Mouse (Mus musculus) bone marrow macrophage, adult 2 months (primary cell): ENCODE data around the gene Uhrf2. TPM values are rescaled to one million over a fixed set of nuclear protein-coding genes. Genes with fewer than 3 reads are reported as not detected.

Source experiments
- H3K27ac ChIP-seq: 2 replicates; pipeline ENCODE4 v1.5.1; 2012; ENCODE audit warnings: low read depth, low read length; ENCODE audit not compliant: insufficient read depth
- H3K4me1 ChIP-seq: 2 replicates; pipeline ENCODE4 v1.6.1; 2012; ENCODE audit warnings: low read length; ENCODE audit not compliant: control insufficient read depth, insufficient read depth
- H3K4me3 ChIP-seq: 2 replicates; pipeline ENCODE4 v1.5.1; 2012; ENCODE audit warnings: mild to moderate bottlenecking, low read length, moderate library complexity; ENCODE audit not compliant: insufficient read depth
- CTCF ChIP-seq: IDR thresholded peaks from 2 replicates; pipeline ENCODE4 v1.5.1; 2012; ENCODE audit warnings: low read depth, mild to moderate bottlenecking, low read length, moderate library complexity
- POLR2A ChIP-seq: IDR thresholded peaks from 2 replicates; pipeline ENCODE4 v1.6.1; 2012; ENCODE audit warnings: mild to moderate bottlenecking, low read depth, low read length, borderline replicate concordance
- polyA plus RNA-seq: library from polyadenylated mRNA; stranded (reverse); fragments of >200 nt; gene quantifications from 2 replicates; pipeline ENCODE4 v1.2.4, GENCODE M21; 2012; ENCODE audit not compliant: missing spikeins, insufficient read depth, insufficient read length

Gene Uhrf2
- polyA plus RNA-seq, 1 experiment = 95.4 TPM

GRCm38 (mm10) chr19:30117241-30117640 lies 86.9 kb downstream of the Uhrf2 start:
- Histone ChIP-seq H3K4me3 (no peak overlapping the region), H3K27ac (no peak overlapping the region), H3K4me1 (peaks cover 2% of the 10 kb centered on the region; the same call in 1 of the 2 replicates)
- TF ChIP-seq CTCF = no peak
- TF ChIP-seq POLR2A = no peak

DNA sequence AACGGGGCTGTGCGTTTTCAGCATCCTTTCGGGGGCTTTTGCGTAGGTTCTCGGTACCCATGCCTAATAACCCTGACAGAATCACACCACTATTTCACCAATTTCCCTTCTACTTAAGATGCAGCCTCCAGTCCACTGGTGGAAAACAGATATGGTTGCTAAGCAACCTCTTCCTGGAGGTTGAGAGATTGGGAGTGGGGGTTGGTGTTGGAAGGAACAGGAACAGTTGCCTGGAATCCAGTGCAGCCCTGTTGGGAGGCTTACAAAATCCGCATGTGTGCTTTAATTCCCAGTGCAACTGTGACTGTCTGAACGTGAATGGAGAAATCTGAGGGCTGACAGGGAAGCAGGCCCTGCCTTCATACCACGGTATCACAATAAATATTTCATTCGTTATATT lies 87.5 kb downstream of the Uhrf2 start:
- TF ChIP-seq POLR2A = no peak
- TF ChIP-seq CTCF = no peak
- H3K4me3 ChIP-seq = no peak overlapping the region
- H3K27ac ChIP-seq = no peak overlapping the region
- H3K4me1 ChIP-seq = peaks cover 2% of the 10 kb centered on the region; the same call in 1 of the 2 replicates

DNA sequence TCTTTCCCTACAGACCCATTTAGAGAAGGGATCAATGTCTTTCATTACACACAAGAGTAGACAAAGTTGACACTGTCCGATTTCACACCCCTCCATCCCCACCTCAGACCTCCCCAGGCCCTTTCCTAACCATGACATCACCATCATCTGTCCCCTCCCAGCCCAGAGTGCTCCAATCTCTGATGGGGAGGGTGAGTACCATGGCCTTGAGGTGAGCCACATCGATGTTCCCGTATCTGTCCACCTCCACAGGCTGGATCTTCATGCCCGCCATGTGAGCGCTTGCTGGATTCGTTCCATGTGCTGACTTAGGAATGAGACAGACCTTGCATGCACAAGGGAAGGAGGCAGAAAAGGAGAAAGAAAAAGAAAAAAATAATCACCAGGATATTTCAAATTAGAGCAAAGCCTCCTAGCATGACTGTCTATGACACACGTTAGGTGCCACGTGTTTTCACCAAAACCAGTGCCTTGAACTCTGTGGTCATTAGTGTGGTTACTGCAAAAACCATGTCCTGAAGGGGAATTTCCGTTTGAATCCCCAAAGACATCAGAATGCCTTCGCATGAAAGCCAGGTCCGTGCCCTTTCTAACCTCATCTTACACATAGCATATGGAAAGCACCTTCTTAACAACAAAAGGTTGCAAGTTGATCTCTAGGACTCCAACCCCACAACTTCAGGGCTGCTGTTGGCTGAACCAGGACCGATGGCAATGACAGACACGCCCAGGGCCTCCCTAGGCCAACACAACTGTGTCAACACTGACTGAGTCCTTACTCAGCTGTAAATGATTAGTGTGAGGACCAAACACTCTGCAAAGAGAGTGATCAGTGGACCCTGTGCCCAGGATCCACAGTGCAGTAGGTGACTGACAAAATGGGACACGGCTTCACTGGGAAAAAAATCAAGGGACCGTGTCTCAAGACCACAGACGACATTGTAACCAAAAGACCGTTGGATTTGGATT lies 88.3 kb downstream of the Uhrf2 start:
- Histone ChIP-seq H3K27ac (no peak overlapping the region), H3K4me3 (no peak overlapping the region), H3K4me1 (no peaks in the 10 kb centered on the region; the same call in 1 of the 2 replicates)
- TF ChIP-seq CTCF = no peak
- no peak for TF ChIP-seq POLR2A

DNA sequence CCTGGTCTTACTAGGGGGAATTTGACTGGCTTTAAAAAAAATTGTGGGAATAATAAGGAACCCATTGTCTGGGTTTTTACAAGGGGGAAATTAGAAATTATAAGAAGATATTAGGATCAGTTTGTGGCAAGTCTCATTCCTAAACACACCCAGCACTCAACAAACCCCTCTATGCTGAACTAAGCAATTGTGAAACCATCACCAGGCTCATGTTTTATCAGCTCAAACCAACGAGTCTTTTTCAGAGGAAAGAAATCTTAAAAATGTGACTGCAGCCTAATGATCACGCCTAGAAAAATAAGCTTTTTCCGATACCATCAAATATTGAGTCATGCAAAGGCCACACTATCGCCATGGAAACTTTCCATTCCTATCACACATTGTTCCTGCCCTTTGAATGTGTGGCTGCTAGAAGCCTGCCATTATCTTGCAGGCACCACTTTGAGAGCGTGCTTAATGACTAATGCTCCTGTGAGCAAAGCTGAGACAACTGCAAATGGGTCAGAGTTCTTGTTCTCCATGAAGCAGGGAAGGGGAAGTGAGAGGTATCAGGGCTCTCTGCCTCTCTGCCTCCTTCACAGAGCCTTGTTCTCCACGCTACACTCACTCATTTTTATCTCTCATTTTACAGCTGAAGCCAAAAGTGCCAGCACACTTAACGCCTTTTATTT lies 94.8 kb downstream of the Uhrf2 start:
- Histone ChIP-seq H3K4me3 (no peak overlapping the region), H3K27ac (peak overlapping the region; percentile 57), H3K4me1 (peaks cover 17% of the 10 kb centered on the region)
- TF ChIP-seq CTCF (no peak), POLR2A (no peak)

DNA sequence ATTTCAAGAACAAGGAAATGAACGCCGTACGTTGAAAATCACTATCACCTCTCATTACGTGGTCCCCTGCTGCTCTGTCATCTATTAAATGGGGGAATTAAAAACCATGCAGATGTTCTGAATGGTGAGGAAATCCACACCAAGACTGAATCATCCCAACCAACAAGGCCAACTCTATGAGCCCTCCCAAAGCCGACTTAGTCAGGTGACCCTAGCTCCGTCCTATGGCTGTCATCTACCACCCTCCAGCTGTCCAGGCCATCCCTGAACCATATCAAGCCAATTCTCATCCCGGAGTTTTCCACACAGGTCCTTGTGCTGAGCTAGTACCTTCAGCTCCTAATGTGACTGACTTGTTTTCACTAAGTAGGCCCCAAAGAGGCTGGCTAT lies 95.4 kb downstream of the Uhrf2 start:
- Histone ChIP-seq H3K27ac (peak overlapping the region; percentile 57), H3K4me1 (peaks cover 17% of the 10 kb centered on the region), H3K4me3 (no peak overlapping the region)
- TF ChIP-seq CTCF = no peak
- no peak for TF ChIP-seq POLR2A

GRCm38 (mm10) chr19:30128177-30128576 lies 97.9 kb downstream of the Uhrf2 start:
- H3K27ac ChIP-seq = no peak overlapping the region
- no peak overlapping the region for H3K4me3 ChIP-seq
- no peak for TF ChIP-seq POLR2A
- TF ChIP-seq CTCF = no peak
- peaks cover 17% of the 10 kb centered on the region for H3K4me1 ChIP-seq

- H3K4me1 ChIP-seq = no peaks in the 10 kb centered on the region
- no peak overlapping the region for H3K27ac ChIP-seq
- H3K4me3 ChIP-seq = no peak overlapping the region
- TF ChIP-seq CTCF = no peak
- TF ChIP-seq POLR2A = no peak
Observed at GRCm38 (mm10) chr19:30136308-30136707, 106.0 kb downstream of the Uhrf2 start.

Other genes starting within 250 kb of the Uhrf2 start
- 14.3 and 16.7 TPM in 2 replicates for gene 9930021J03Rik, start 224.5 kb upstream of the Uhrf2 start, polyA plus RNA-seq
- 7.6 and 8.6 TPM in 2 replicates for gene Ranbp6, start 217.5 kb upstream of the Uhrf2 start, polyA plus RNA-seq
- not detected in 2 replicates for gene Il33, start 105.4 kb upstream of the Uhrf2 start, polyA plus RNA-seq
- gene Trpd52l3, start 26.7 kb upstream of the Uhrf2 start, polyA plus RNA-seq = not detected in 2 replicates
- not detected in 2 replicates for gene Gldc, start 144.9 kb downstream of the Uhrf2 start, polyA plus RNA-seq
- not detected in 2 replicates for gene Mbl2, start 202.4 kb downstream of the Uhrf2 start, polyA plus RNA-seq